Mouse (Mus musculus) cerebellum, adult 9-11 months (tissue): ENCODE results near the gene Hnrnph3.
A peak's percentile ranks its signal among the peaks of the same experiment; 100 is the strongest.

Source experiments
- DNase-seq: peaks from one replicate; pipeline ENCODE4 v3.0.0; 2022

The Hnrnph3 gene

DNA sequence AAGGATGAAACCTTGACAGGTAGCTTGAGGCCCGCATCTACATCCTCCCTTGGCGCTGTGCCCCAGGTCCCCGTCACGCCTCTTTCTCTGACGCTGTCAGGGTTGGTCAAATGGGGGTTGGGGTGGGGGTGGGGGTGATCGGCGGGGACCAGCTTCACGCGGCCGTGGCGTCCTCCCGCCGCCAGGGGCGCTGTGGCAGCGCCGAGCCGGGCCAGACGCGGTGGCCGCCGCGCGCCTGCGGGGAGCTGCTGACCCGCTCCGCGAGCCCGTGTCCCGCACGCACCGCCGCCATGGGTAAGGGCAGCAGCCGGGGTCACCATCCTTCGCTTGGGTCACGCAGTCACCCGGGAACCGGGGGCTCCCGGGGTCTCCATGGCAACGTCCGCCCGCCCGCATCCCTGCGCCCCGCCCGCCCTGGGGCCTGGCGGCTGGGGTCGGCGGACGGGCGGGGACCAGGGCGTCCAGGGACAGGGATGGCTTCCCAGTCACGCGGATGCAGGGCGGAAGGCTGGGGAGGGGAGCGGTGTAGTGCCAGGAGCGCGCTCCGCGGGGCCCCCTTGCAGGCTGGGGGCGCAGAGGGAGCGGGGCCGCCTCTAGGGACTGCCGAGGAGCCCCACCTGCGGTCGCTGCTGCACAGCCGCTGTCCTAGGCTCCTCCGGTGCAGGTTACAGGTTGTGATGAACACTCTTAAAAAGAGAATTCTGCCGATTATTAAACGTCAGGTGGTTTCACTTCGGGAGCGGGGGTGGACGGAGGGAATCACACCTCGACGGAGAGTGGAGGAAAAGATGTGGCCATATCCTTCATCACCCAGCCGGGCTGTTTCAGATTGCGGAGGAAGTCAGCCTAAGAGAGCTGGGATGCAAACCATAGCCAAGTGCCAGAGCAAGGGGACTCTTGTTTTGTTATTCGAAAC is 43.7 kb downstream of the Hnrnph3 start, which contains the start of gene Rufy2:
Gene Rufy2, plus strand, starts transcription at position 185 of the 916 bp plus-strand sequence.
- peak; percentile 95 for DNase-seq

DNA sequence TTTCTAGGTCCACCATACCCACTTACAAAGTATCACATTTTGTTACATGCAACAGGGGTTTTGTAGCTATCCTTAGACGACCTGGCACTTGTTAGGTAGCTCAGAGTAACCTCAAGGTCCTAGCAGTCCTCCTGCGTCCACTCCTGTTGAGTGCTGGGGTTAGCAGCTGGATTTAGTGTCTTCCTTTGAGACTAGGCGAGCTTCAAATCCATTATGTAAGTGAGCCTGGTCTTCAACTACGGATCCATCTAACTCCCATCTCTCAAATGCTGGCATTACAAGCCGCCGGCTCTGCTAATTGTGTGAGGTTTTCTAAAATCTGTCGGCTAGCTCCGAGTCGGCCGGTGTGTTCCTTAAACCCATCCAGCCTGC is 44.4 kb downstream of the Hnrnph3 start:
- DNase-seq: no peak

DNA sequence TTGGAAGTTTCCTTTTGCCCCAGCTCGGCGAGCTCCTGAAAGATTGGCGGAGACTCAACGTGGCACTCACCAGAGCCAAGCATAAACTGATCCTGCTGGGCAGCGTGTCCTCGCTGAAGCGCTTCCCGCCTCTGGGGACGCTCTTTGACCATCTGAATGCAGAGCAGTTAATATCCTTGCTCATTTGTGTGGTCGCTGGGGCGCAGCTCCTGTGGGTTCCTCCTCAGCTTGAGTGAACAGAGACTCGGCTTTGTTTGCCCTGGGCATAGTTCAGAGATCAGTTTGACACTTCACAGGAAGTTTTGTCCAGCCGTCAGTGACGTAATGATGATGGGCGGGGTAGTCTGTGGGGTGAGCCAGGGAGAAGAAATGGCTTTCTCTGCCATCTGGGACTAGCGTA is 52.2 kb downstream of the Hnrnph3 start:
- DNase-seq: peak; percentile 49

DNA sequence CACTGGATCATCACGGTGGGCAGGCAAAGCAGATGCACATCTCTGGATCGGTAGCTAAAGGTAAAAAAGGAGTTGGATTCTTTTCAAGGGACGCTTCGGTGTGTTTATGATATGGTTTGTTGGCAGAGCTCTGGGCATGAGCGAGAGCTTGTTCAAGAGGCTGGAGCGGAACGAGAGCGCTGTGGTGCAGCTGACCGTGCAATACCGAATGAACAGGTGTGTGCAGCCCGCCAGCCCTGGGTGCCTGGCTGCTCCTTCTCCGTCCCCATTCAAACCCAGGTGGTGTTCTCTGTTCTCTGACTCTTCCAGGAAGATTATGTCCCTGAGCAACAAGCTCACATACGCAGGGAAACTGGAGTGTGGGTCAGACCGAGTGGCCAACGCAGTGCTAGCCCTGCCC is 57.7 kb downstream of the Hnrnph3 start:
- DNase-seq: no peak

DNA sequence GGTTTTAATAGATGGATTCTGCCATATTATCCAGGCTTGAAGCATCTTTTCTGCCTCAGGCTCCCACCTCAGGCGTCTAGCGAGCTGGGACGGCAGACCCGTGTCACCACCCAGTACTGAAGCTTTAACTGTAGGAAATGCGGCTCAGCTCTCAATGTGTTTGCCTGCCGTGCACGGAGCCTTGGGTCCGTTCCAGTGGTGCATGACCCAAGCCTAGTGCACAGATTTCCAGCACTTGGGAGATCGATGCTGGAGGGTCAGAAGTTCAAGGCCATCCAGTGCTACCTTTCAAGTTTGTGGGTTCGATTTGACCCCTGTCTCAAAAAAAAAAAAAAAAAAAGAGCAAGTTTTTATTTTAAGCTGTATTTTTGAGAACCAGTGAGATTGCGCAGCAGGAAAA is 58.2 kb downstream of the Hnrnph3 start:
- no peak for DNase-seq
